Mouse (Mus musculus) splenic B cell, adult 2 months (primary cell): ENCODE measurements around the gene Amn1.
"Not testable (repeated sequence)": the region's sequence is repeated elsewhere in the genome, so short reads cannot be mapped to it uniquely, and the experiment has no call there.

Experiments used
- DNase-seq: peaks from one replicate; pipeline ENCODE4 v3.0.0-alpha.2; 2011; ENCODE audit warnings: low read depth, low spot score
- H3K27me3 ChIP-seq: 2 replicates; pipeline ENCODE4 v1.6.1; 2012; ENCODE audit warnings: mild to moderate bottlenecking, low read length, moderate library complexity, mixed read lengths; ENCODE audit not compliant: control insufficient read depth, poor library complexity, insufficient read depth, severe bottlenecking
- H3K36me3 ChIP-seq: 2 replicates; pipeline ENCODE4 v1.6.1; 2012; ENCODE audit warnings: mild to moderate bottlenecking, low read length, moderate library complexity, mixed read lengths; ENCODE audit not compliant: control insufficient read depth, poor library complexity, insufficient read depth, severe bottlenecking

Gene Amn1

DNA sequence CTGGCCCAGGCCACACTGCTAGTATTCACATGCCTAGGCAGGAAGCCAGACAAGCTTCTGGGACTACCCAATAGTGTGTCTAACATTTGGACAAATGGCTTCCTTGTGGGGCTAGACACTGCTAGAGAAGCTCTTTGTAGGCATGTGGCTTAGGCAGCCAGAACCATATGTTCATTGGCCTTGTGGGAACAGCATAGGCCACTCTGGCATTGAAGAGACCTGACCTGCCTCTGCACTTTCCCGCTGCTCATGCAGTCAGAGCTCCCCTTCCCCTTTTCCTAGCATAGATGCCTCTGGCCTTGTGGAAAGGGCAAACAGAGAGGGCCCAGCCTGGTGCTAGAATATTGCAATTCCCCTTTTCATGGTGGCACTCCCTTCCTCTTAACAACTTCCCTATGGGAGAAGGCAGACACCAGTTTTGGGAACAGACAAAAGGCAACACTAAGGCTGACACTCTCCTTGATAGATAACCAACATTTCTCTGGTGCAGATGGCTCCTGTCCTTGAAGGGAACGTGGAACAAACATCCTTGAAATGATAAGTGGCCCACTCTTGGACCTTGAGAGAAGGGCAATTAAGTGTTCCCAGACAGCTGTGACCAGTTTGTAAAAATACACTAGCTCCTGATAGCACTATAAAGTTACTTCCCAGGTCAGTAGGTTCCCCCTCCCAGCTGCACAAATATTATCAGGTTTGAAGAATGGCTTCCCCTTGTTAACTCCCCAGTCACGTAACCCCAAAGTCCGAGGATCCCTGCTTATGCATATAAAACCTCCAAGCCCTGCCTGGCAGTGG lies 14.5 kb downstream of the Amn1 start:
- DNase-seq: no peak
- no peaks in the 10 kb centered on the region for H3K27me3 ChIP-seq
- H3K36me3 ChIP-seq: peaks cover 2% of the 10 kb centered on the region; the same call in 1 of the 2 replicates

- H3K36me3 ChIP-seq, H3K27me3 ChIP-seq, DNase-seq: not testable (repeated sequence)
These were observed 18.5 kb downstream of the Amn1 start for GRCm38 (mm10) chr6:149169965-149170364.

- Histone ChIP-seq H3K36me3 (0 out of 2 replicates have a peak, but pooled peaks cover 4% of the 10 kb centered on the region), H3K27me3 (no peaks in the 10 kb centered on the region)
- no peak for DNase-seq
These were observed 20.1 kb downstream of the Amn1 start for GRCm38 (mm10) chr6:149168436-149168835.

DNA sequence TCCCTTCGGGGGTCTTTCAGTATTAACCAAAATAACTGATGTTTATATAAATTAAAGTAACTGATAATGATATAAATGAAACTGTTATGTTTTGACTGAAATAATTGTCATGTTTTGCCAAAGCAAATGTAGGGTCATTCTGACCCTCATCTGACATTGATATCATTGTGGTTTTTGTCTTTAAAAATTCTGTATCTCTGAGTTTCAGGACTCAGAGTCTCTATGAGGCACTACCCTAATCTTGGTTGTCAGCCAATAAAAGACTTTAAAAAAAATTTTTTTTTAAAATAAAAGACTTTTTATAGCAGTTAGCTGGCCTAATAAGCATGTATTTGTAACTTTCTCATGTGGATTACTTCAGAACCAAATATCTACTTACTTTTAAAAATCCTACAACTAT lies 20.8 kb downstream of the Amn1 start:
- DNase-seq: no peak
- H3K27me3 ChIP-seq: no peaks in the 10 kb centered on the region
- 0 out of 2 replicates have a peak, but pooled peaks cover 4% of the 10 kb centered on the region for H3K36me3 ChIP-seq

DNA sequence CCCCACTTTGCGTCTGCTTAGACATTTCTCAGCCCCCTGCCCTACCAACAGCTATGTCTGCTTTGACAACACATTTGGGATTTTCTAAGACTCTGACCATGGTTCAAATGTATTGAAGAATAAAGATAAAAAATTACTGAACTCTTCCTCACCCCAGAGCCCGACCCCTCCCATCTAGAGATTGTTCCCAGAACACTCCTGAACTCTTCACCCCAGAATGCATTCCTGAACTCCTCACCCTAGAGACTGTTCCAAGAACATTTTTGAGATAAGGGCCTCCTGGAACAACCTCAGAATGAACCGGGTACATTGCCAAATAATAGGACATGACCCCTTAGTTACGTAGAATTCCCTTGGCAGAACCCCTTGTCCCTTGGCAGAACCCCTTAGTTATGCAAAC lies 21.5 kb downstream of the Amn1 start:
- H3K36me3 ChIP-seq, DNase-seq, H3K27me3 ChIP-seq: not testable (repeated sequence)

GRCm38 (mm10) chr6:149155031-149155841 lies 33.3 kb downstream of the Amn1 start:
- no peak for DNase-seq
- H3K27me3 ChIP-seq: no peaks in the 10 kb centered on the region
- peaks cover 2% of the 10 kb centered on the region; the same call in 1 of the 2 replicates for H3K36me3 ChIP-seq

DNA sequence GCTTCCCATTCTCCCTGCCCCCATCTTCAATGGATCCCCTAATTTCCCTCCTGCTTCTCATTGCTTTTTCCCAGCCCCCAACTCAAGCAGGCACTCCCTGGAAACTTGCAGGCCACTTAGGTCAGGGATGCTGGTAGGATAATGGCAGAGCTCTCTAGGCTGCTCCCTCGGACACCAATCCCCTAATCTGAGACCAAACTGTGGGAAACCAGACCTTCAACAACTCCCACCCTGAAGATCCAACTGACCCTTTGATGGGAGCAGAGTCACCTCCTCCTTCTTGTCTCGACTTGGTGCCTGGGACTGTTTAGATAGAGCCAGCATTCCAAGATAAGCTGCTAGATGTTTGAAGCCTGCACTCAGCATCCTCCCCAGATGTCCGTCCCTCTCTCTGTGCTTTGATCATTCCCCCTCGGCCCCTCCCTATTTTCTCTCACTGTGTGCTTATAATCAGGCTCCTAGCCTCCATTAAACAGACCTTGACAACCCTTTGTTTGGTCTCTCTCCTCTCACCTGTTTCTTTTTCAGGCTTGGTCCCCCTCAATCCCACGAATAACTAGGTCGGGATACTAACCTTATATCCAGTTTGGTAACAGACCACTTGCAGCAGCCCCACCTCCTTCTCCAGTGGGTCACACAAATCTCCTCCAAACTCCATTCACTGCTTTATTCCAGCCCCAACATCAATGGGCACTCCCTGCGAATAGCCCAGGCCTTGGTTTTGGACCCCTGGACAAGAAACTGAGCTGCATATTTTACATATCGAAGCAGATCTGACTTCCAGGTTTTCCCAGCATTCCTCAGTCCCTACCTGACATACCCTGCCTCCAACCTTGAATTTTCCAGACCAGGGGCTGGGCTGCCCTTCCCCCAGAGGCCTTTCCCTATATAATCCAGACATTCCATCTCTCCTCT lies 34.1 kb downstream of the Amn1 start:
- DNase-seq: no peak
- H3K36me3 ChIP-seq: peaks cover 2% of the 10 kb centered on the region; the same call in 1 of the 2 replicates

GRCm38 (mm10) chr6:149153473-149154115 lies 34.9 kb downstream of the Amn1 start:
- Histone ChIP-seq H3K36me3 (peaks cover 2% of the 10 kb centered on the region; the same call in 1 of the 2 replicates), H3K27me3 (no peaks in the 10 kb centered on the region)
- no peak for DNase-seq

More for the DNA sequence above, 34.1 kb downstream of the Amn1 start:
- no peaks in the 10 kb centered on the region for H3K27me3 ChIP-seq

DNA sequence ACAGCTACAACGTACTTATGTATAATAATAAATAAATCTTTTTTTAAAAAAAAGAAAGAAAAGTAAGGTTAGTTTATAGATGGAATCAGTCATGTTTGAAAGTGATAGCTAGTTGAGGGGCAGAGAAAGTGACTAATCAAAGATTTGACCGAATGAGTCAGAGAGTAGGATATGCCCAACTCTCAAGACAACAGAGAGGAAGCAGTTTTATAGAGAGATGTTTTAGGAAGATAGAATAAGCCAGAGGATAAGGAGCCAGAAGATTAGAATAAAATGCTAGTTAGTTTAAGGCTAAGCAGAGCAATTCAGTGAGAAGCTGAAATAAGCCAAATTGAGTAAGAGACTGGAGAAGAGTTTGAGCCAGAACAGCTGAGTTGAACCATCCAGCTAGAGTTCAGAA lies 36.4 kb downstream of the Amn1 start:
- no peak for DNase-seq
- Histone ChIP-seq H3K36me3 (peaks cover 2% of the 10 kb centered on the region; the same call in 1 of the 2 replicates), H3K27me3 (no peaks in the 10 kb centered on the region)

GRCm38 (mm10) chr6:149148436-149149229 lies 39.9 kb downstream of the Amn1 start:
- DNase-seq: no peak
- H3K36me3 ChIP-seq: 0 out of 2 replicates have a peak, but pooled peaks cover 2% of the 10 kb centered on the region

GRCm38 (mm10) chr6:149145143-149145542 lies 43.4 kb downstream of the Amn1 start:
- Histone ChIP-seq H3K36me3 (0 out of 2 replicates have a peak, but pooled peaks cover 2% of the 10 kb centered on the region), H3K27me3 (no peaks in the 10 kb centered on the region)
- DNase-seq: no peak

More at GRCm38 (mm10) chr6:149148436-149149229, 39.9 kb downstream of the Amn1 start:
- H3K27me3 ChIP-seq: no peaks in the 10 kb centered on the region

- peak; percentile 92 for DNase-seq
- H3K36me3 ChIP-seq: no peaks in the 10 kb centered on the region
- no peaks in the 10 kb centered on the region for H3K27me3 ChIP-seq
These were observed 46.9 kb downstream of the Amn1 start for GRCm38 (mm10) chr6:149141393-149142173.

DNA sequence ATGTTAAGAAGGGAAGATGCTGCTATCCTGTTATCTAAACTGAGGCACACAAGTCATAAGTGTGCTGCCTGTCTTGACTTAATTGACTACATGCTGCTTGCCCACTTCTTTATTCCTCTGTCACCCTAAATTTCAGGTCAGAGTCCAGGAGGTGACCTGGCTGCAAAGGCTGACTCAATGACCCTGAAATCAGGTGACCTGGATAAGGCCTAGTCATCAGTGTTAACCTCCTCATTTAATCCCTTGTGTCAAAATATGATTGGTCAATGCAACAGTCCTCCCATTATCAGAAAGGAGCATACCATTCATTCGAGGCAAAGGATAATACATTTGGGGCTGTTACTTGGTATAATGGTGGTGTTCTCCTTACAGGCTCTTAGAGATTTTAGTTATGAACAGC lies 49.0 kb downstream of the Amn1 start, which contains the start of gene Etfbkmt:
TSS of gene Etfbkmt (plus strand) at position 379 of the 400 bp plus-strand sequence.
- no peaks in the 10 kb centered on the region for H3K27me3 ChIP-seq
- no peak for DNase-seq
- H3K36me3 ChIP-seq: no peaks in the 10 kb centered on the region
